Mouse (Mus musculus): Measurements from ENCODE around the gene Ublcp1.

DNA sequence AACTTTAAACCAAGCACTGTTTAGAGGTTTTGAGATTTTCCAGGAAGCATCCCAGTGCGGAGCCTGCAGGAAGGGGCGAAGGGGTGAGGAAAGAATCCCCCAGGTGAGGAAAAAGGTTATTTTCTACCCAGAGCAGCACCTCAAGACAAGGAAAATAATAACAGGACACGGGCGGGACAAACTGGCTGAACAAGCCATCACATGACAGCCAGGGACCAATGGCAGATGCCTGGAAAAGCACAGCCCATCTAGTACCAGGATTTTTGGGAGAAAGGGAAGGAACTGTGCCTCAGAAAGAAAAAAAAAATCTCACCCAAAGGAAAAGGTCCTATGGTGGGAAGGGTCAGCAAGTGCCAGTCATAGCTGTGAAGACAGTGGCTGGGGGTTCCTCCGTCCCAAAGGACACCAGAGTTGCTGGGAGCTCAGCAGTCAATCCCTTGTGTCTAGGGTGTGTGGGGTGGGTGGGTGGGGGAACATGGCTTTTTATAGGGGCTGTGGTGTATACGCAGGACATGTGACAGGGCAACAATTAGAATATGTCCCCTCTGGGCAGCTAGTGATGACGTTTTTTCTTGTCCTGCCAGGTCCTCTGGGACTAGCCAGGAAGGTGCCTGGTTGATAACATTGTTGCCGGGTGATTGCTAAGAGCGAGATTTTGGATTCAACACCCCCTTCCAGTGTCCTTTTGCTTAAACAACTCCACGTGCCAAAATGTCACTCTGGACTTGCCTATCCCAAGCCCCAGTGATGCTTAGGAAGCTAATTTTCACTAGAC is 47.8 kb downstream of the Ublcp1 start:
- TF ChIP-seq CTCF (IDR thresholded peaks at IDR 0.05; ENCODE audit: low read depth): no peak
- TF ChIP-seq EP300 (IDR thresholded peaks at IDR 0.05; ENCODE audit: low read depth): no peak
